Mouse (Mus musculus): ENCODE results near the gene Akt3. TPM values are rescaled to one million over a fixed set of nuclear protein-coding genes. Genes with fewer than 3 reads are reported as not detected.

The Akt3 gene
- polyA plus RNA-seq, 1 experiment from 2014 or later: 0.54 TPM

- no peak for TF ChIP-seq CTCF (IDR thresholded peaks at IDR 0.05; ENCODE audit: low read depth)
- no peak for TF ChIP-seq EP300 (IDR thresholded peaks at IDR 0.05; ENCODE audit: low read depth)
- H3K36me3 ChIP-seq (replicated peaks; ENCODE audit: insufficient read depth, low read length): no peaks in the 10 kb centered on the region
- H3K27me3 ChIP-seq (ENCODE audit: insufficient read depth, low read length): no peaks in the 10 kb centered on the region
- H3K9me3 ChIP-seq (ENCODE audit: low read length): no peaks in the 10 kb centered on the region
- no peak overlapping the region for H3K4me2 ChIP-seq (ENCODE audit: low read depth, low read length)
- H3K27ac ChIP-seq (ENCODE audit: low read depth): no peak overlapping the region
- H3K4me3 ChIP-seq (ENCODE audit: low read depth, low read length): no peak overlapping the region
- H3K9ac ChIP-seq (replicated peaks): no peak overlapping the region
- H3K4me1 ChIP-seq (ENCODE audit: insufficient read depth): peaks cover 10% of the 10 kb centered on the region
- ATAC-seq: no peak
- no peak for DNase-seq
- 50% methylated on average over 2 of the region's 2 CpGs for WGBS (ENCODE audit: insufficient replicate concordance)
Observed at GRCm38 (mm10) chr1:177262926-177263325, 4.9 kb upstream of the Akt3 start.

GRCm38 (mm10) chr1:177260796-177261195 lies 2.8 kb upstream of the Akt3 start:
- Histone ChIP-seq H3K4me3 (ENCODE audit: low read depth, low read length) (no peak overlapping the region), H3K4me1 (ENCODE audit: insufficient read depth) (peaks cover 10% of the 10 kb centered on the region), H3K36me3 (replicated peaks; ENCODE audit: insufficient read depth, low read length) (no peaks in the 10 kb centered on the region), H3K27ac (ENCODE audit: low read depth) (no peak overlapping the region), H3K9me3 (ENCODE audit: low read length) (no peaks in the 10 kb centered on the region), H3K9ac (replicated peaks) (no peak overlapping the region), H3K4me2 (ENCODE audit: low read depth, low read length) (no peak overlapping the region), H3K27me3 (ENCODE audit: insufficient read depth, low read length) (no peaks in the 10 kb centered on the region)
- no peak for DNase-seq
- TF ChIP-seq CTCF (IDR thresholded peaks at IDR 0.05; ENCODE audit: low read depth): no peak
- no peak for TF ChIP-seq EP300 (IDR thresholded peaks at IDR 0.05; ENCODE audit: low read depth)
- no peak for ATAC-seq
- 45% methylated on average over 4 of the region's 4 CpGs for WGBS (ENCODE audit: insufficient replicate concordance)

GRCm38 (mm10) chr1:177259038-177259600 lies 1.1 kb upstream of the Akt3 start:
- Histone ChIP-seq H3K27me3 (ENCODE audit: insufficient read depth, low read length) (no peaks in the 10 kb centered on the region), H3K36me3 (replicated peaks; ENCODE audit: insufficient read depth, low read length) (no peaks in the 10 kb centered on the region), H3K9me3 (ENCODE audit: low read length) (no peaks in the 10 kb centered on the region), H3K27ac (ENCODE audit: low read depth) (peak overlapping the region; percentile 76), H3K4me3 (ENCODE audit: low read depth, low read length) (peak overlapping the region; percentile 82), H3K4me2 (ENCODE audit: low read depth, low read length) (peak overlapping the region; percentile 97), H3K4me1 (ENCODE audit: insufficient read depth) (peaks cover 10% of the 10 kb centered on the region), H3K9ac (replicated peaks) (peak overlapping the region; percentile 76)
- ATAC-seq (no peak), DNase-seq (no peak)
- WGBS (ENCODE audit: insufficient replicate concordance): 27% methylated on average over 13 of the region's 16 CpGs
- TF ChIP-seq EP300 (IDR thresholded peaks at IDR 0.05; ENCODE audit: low read depth) (no peak), CTCF (IDR thresholded peaks at IDR 0.05; ENCODE audit: low read depth) (no peak)

GRCm38 (mm10) chr1:177258343-177259037 lies 487 bp upstream of the Akt3 start:
- H3K27me3 ChIP-seq (ENCODE audit: insufficient read depth, low read length): no peaks in the 10 kb centered on the region
- peak overlapping the region; percentile 76 for H3K9ac ChIP-seq (replicated peaks)
- 0% methylated on average over 44 of the region's 86 CpGs for WGBS (ENCODE audit: insufficient replicate concordance)
- peak overlapping the region; percentile 82 for H3K4me3 ChIP-seq (ENCODE audit: low read depth, low read length)
- DNase-seq (peak; percentile 83), ATAC-seq (peak; percentile 86)
- H3K4me2 ChIP-seq (ENCODE audit: low read depth, low read length): peak overlapping the region; percentile 97
- H3K36me3 ChIP-seq (replicated peaks; ENCODE audit: insufficient read depth, low read length): no peaks in the 10 kb centered on the region
- H3K27ac ChIP-seq (ENCODE audit: low read depth): peak overlapping the region; percentile 76
- no peaks in the 10 kb centered on the region for H3K9me3 ChIP-seq (ENCODE audit: low read length)
- no peak for TF ChIP-seq CTCF (IDR thresholded peaks at IDR 0.05; ENCODE audit: low read depth)
- no peak for TF ChIP-seq EP300 (IDR thresholded peaks at IDR 0.05; ENCODE audit: low read depth)
- peaks cover 10% of the 10 kb centered on the region for H3K4me1 ChIP-seq (ENCODE audit: insufficient read depth)

GRCm38 (mm10) chr1:177257178-177258033 lies 597 bp downstream of the Akt3 start:
- no peaks in the 10 kb centered on the region for H3K36me3 ChIP-seq (replicated peaks; ENCODE audit: insufficient read depth, low read length)
- peak overlapping the region; percentile 97 for H3K4me2 ChIP-seq (ENCODE audit: low read depth, low read length)
- ATAC-seq (peak; percentile 24; the same call in 1 of the 2 replicates), DNase-seq (peak; percentile 63)
- H3K9ac ChIP-seq (replicated peaks): peak overlapping the region; percentile 76
- H3K27ac ChIP-seq (ENCODE audit: low read depth): peak overlapping the region; percentile 76
- no peaks in the 10 kb centered on the region for H3K9me3 ChIP-seq (ENCODE audit: low read length)
- under 1% methylated on average over 64 of the region's 86 CpGs for WGBS (ENCODE audit: insufficient replicate concordance)
- no peak for TF ChIP-seq CTCF (IDR thresholded peaks at IDR 0.05; ENCODE audit: low read depth)
- TF ChIP-seq EP300 (IDR thresholded peaks at IDR 0.05; ENCODE audit: low read depth): no peak
- H3K4me3 ChIP-seq (ENCODE audit: low read depth, low read length): peak overlapping the region; percentile 82
- no peaks in the 10 kb centered on the region for H3K27me3 ChIP-seq (ENCODE audit: insufficient read depth, low read length)
- H3K4me1 ChIP-seq (ENCODE audit: insufficient read depth): peaks cover 10% of the 10 kb centered on the region

GRCm38 (mm10) chr1:177248638-177249037 lies 9.4 kb downstream of the Akt3 start:
- no peaks in the 10 kb centered on the region for H3K27me3 ChIP-seq (ENCODE audit: insufficient read depth, low read length)
- no peak overlapping the region for H3K4me2 ChIP-seq (ENCODE audit: low read depth, low read length)
- no peak for TF ChIP-seq EP300 (IDR thresholded peaks at IDR 0.05; ENCODE audit: low read depth)
- no peak for TF ChIP-seq CTCF (IDR thresholded peaks at IDR 0.05; ENCODE audit: low read depth)
- ATAC-seq (no peak), DNase-seq (no peak)
- no peak overlapping the region for H3K9ac ChIP-seq (replicated peaks)
- H3K4me1 ChIP-seq (ENCODE audit: insufficient read depth): no peaks in the 10 kb centered on the region
- H3K27ac ChIP-seq (ENCODE audit: low read depth): no peak overlapping the region
- no peaks in the 10 kb centered on the region for H3K9me3 ChIP-seq (ENCODE audit: low read length)
- WGBS (ENCODE audit: insufficient replicate concordance): 64% methylated on average over 4 of the region's 4 CpGs
- no peak overlapping the region for H3K4me3 ChIP-seq (ENCODE audit: low read depth, low read length)
- H3K36me3 ChIP-seq (replicated peaks; ENCODE audit: insufficient read depth, low read length): no peaks in the 10 kb centered on the region
